Mouse (Mus musculus) forebrain, embryonic 14.5 days (tissue): ENCODE data around the gene Nip7. TPM values are rescaled to one million over a fixed set of nuclear protein-coding genes. Genes with fewer than 3 reads are reported as not detected.
"Not testable (repeated sequence)": the region's sequence is repeated elsewhere in the genome, so short reads cannot be mapped to it uniquely, and the experiment has no call there.

Source experiments
- ATAC-seq: fragments of 200-750 bp; cut with Nextera tagmentation; 2 replicates; pipeline ENCODE4 v1.8.0; 2017; ENCODE audit warnings: mild to moderate bottlenecking, moderate library complexity
- DNase-seq: peaks from one replicate; pipeline ENCODE4 v3.0.0-alpha.2; 2015; ENCODE audit warnings: low spot score
- H3K27ac ChIP-seq: fragments of 300-500 bp; sonication (generic); 2 replicates; pipeline ENCODE4 v1.5.1; 2014; ENCODE audit warnings: low read depth, mild to moderate bottlenecking, control low read depth, low read length, moderate library complexity
- H3K27me3 ChIP-seq: fragments of 300-500 bp; sonication (generic); replicated peaks from 2 replicates; pipeline ENCODE4 v1.6.1; 2014; ENCODE audit warnings: low read length, control low read depth, mixed read lengths; ENCODE audit not compliant: control insufficient read depth, insufficient read depth
- H3K36me3 ChIP-seq: fragments of 300-500 bp; sonication (generic); 2 replicates; pipeline ENCODE4 v1.6.1; 2014; ENCODE audit warnings: low read length, control low read depth; ENCODE audit not compliant: control insufficient read depth, insufficient read depth
- H3K4me1 ChIP-seq: fragments of 300-500 bp; sonication (generic); 2 replicates; pipeline ENCODE4 v1.6.1; 2014; ENCODE audit warnings: antibody characterized with exemption, low read length, control low read depth; ENCODE audit not compliant: control insufficient read depth, insufficient read depth
- H3K4me2 ChIP-seq: fragments of 300-500 bp; sonication (generic); 2 replicates; pipeline ENCODE4 v1.6.1; 2014; ENCODE audit warnings: mild to moderate bottlenecking, control low read depth, low read length
- H3K4me3 ChIP-seq: fragments of 300-500 bp; sonication (generic); 2 replicates; pipeline ENCODE4 v1.5.1; 2014; ENCODE audit warnings: low read depth, low read length, control low read depth
- H3K9ac ChIP-seq: fragments of 300-500 bp; sonication (generic); 2 replicates; pipeline ENCODE4 v1.6.1; 2014; ENCODE audit warnings: mild to moderate bottlenecking, low read length, control low read depth, moderate library complexity
- H3K9me3 ChIP-seq: fragments of 300-500 bp; sonication (generic); replicated peaks from 2 replicates; pipeline ENCODE4 v1.6.1; 2016; ENCODE audit warnings: low read length, control low read depth, mixed read lengths; ENCODE audit not compliant: control insufficient read depth
- WGBS: fragments of 180-500 bp; shearing (Covaris S2); extraction: QIAGEN DNeasy Blood & Tissue Kit; methylation state at CpG from one replicate; pipeline ENCODE4 v1.1.7; 2014; 5-methylcytosine and 5-hydroxymethylcytosine counted together
- polyA plus RNA-seq: library from polyadenylated mRNA; unstranded; fragments of >200 nt; fragmentation: Nextera tagmentation; extraction: Ambion mirVana; gene quantifications from 2 replicates; pipeline ENCODE4 v1.2.1, GENCODE M21; 2014

Nip7 gene
- polyA plus RNA-seq, 1 experiment from 2014 or later: 106 TPM

GRCm38 (mm10) chr8:107088526-107089063 lies 31.9 kb downstream of the Nip7 start:
- H3K27me3 ChIP-seq: no peaks in the 10 kb centered on the region
- no peak overlapping the region for H3K9ac ChIP-seq
- DNase-seq: no peak
- no peak for ATAC-seq
- H3K27ac ChIP-seq: no peak overlapping the region
- no peak overlapping the region for H3K4me2 ChIP-seq
- 96% methylated on average over 5 of the region's 5 CpGs for WGBS
- no peaks in the 10 kb centered on the region for H3K9me3 ChIP-seq
- H3K36me3 ChIP-seq: peaks cover 61% of the 10 kb centered on the region
- no peak overlapping the region for H3K4me3 ChIP-seq
- no peaks in the 10 kb centered on the region for H3K4me1 ChIP-seq

- no peak for ATAC-seq
- H3K27ac ChIP-seq: no peak overlapping the region
- DNase-seq: no peak
- no peak overlapping the region for H3K4me2 ChIP-seq
- 92% methylated on average over 7 of the region's 7 CpGs for WGBS
- H3K4me3 ChIP-seq: no peak overlapping the region
- no peaks in the 10 kb centered on the region for H3K27me3 ChIP-seq
- H3K36me3 ChIP-seq: peaks cover 60% of the 10 kb centered on the region
- H3K4me1 ChIP-seq: peaks cover 13% of the 10 kb centered on the region
- H3K9ac ChIP-seq: no peak overlapping the region
- H3K9me3 ChIP-seq: no peaks in the 10 kb centered on the region
Measured at GRCm38 (mm10) chr8:107090531-107090930, 33.9 kb downstream of the Nip7 start.

GRCm38 (mm10) chr8:107095717-107096365 lies 39.2 kb downstream of the Nip7 start:
- peaks cover 13% of the 10 kb centered on the region for H3K4me1 ChIP-seq
- ATAC-seq (peak; percentile 81), DNase-seq (peak; percentile 51)
- peak overlapping the region; percentile 88 for H3K9ac ChIP-seq
- WGBS: under 1% methylated on average over 51 of the region's 53 CpGs
- H3K27me3 ChIP-seq: no peaks in the 10 kb centered on the region
- peaks cover 32% of the 10 kb centered on the region for H3K36me3 ChIP-seq
- peak overlapping the region; percentile 85 for H3K27ac ChIP-seq
- peak overlapping the region; percentile 49 for H3K4me2 ChIP-seq
- H3K4me3 ChIP-seq: peak overlapping the region; percentile 86
- H3K9me3 ChIP-seq: no peaks in the 10 kb centered on the region

- H3K4me2 ChIP-seq: peak within 1 kb of the TSS; percentile 49
- DNase-seq: peak; percentile 98
- ATAC-seq: peak; percentile 98
- H3K4me3 ChIP-seq: peak within 1 kb of the TSS; percentile 86
- no peaks in the 10 kb centered on the region for H3K27me3 ChIP-seq
- no peaks in the 10 kb centered on the region for H3K9me3 ChIP-seq
- WGBS: 5% methylated on average over 38 of the region's 39 CpGs
- peaks cover 13% of the 10 kb centered on the region for H3K4me1 ChIP-seq
- H3K36me3 ChIP-seq: peaks cover 26% of the 10 kb centered on the region
- H3K9ac ChIP-seq: peak within 1 kb of the TSS; percentile 88
- H3K27ac ChIP-seq: peak within 1 kb of the TSS; percentile 85
Measured at GRCm38 (mm10) chr8:107096366-107097036, 39.8 kb downstream of the Nip7 start, which contains the start of gene Terf2. TSS of gene Terf2 (minus strand) at chr8:107096547.

GRCm38 (mm10) chr8:107100635-107101034 lies 44.0 kb downstream of the Nip7 start:
- WGBS: 88% methylated on average over 2 of the region's 2 CpGs
- ATAC-seq (no peak), DNase-seq (no peak)
- Histone ChIP-seq H3K27ac (no peak overlapping the region), H3K9ac (no peak overlapping the region), H3K27me3 (no peaks in the 10 kb centered on the region), H3K4me3 (no peak overlapping the region), H3K4me1 (no peaks in the 10 kb centered on the region), H3K36me3 (no peaks in the 10 kb centered on the region), H3K9me3 (no peaks in the 10 kb centered on the region), H3K4me2 (no peak overlapping the region)

- Histone ChIP-seq H3K27me3 (no peaks in the 10 kb centered on the region), H3K27ac (no peak overlapping the region), H3K9me3 (no peaks in the 10 kb centered on the region), H3K9ac (no peak overlapping the region), H3K36me3 (no peaks in the 10 kb centered on the region), H3K4me2 (no peak overlapping the region), H3K4me3 (no peak overlapping the region), H3K4me1 (no peaks in the 10 kb centered on the region)
- 12% methylated on average over 4 of the region's 4 CpGs for WGBS
- ATAC-seq (no peak), DNase-seq (peak; percentile 77)
Measured at GRCm38 (mm10) chr8:107104547-107104946, 47.9 kb downstream of the Nip7 start.

GRCm38 (mm10) chr8:107108089-107108488 lies 51.4 kb downstream of the Nip7 start:
- WGBS: 97% methylated on average over 5 of the region's 5 CpGs
- H3K36me3 ChIP-seq, H3K4me1 ChIP-seq, ATAC-seq, H3K4me3 ChIP-seq, H3K9ac ChIP-seq, DNase-seq, H3K4me2 ChIP-seq, H3K27me3 ChIP-seq, H3K9me3 ChIP-seq, H3K27ac ChIP-seq: not testable (repeated sequence)

GRCm38 (mm10) chr8:107108978-107109720 lies 52.5 kb downstream of the Nip7 start:
- no peak overlapping the region for H3K27ac ChIP-seq
- H3K27me3 ChIP-seq: no peaks in the 10 kb centered on the region
- no peaks in the 10 kb centered on the region for H3K9me3 ChIP-seq
- H3K4me2 ChIP-seq: no peak overlapping the region
- no peak for DNase-seq
- ATAC-seq: no peak
- no peak overlapping the region for H3K9ac ChIP-seq
- H3K4me3 ChIP-seq: no peak overlapping the region
- no peaks in the 10 kb centered on the region for H3K36me3 ChIP-seq
- no peaks in the 10 kb centered on the region for H3K4me1 ChIP-seq
- 69% methylated on average over 23 of the region's 23 CpGs for WGBS
